Comparison of ENCODE assay signal across 19 mouse cellular contexts in the genomic region with DNA sequence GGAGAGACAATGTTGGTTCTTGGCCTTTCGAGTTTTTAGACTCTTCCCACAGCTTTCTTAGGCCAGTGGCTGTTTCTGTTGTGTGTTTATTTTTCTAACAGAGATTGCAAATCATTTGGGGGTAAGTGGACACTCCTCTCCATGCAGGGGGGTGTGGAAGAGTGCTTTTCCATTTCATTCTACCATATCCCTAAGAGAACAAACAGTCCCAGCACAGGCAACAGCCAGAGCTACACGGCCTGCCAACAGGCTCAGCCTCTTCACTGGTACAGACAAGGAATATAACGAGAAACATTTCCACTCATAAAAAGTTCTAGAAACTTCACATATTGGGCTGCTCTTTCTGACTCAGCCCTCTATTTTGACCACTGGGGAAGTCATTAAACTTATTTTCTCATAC.
DNase-seq lines count a peak whose midpoint lies in the region; TF ChIP-seq lines count a peak whose summit lies in the region.
"Had no signal": no experiment of that assay in that cellular context is flagged by ENCODE, and none has a peak within 500 bp of the region (broad histone marks: within the 10 kb centered on the region; RNA-seq: fewer than 3 reads in every experiment).

No protein-coding gene starts in this region.

- no peaks in the 10 kb centered on the region for H3K27me3 ChIP-seq in heart, adult 2 months (ENCODE audit: control insufficient read depth, insufficient read depth, low read length)
- H3K27me3 ChIP-seq: embryonic facial prominence, embryonic 13.5 days; embryonic facial prominence, embryonic 15.5 days had no signal

- no peak for TF ChIP-seq CTCF in gastrocnemius, adult 2 months (IDR thresholded peaks at IDR 0.05)
- TF ChIP-seq CTCF in heart, adult 2 months (IDR thresholded peaks at IDR 0.05) = no peak

- no peaks in the 10 kb centered on the region for H3K79me2 ChIP-seq in heart, adult 2 months (replicated peaks; ENCODE audit: control insufficient read depth, insufficient read depth, low read length)

- no peaks in the 10 kb centered on the region for H3K36me3 ChIP-seq in heart, adult 2 months (ENCODE audit: control insufficient read depth, insufficient read depth, low read length)
- H3K36me3 ChIP-seq: embryonic facial prominence, embryonic 15.5 days had no signal

- 84% methylated on average over 3 of the region's 3 CpGs for WGBS in heart, adult 2 months

- DNase-seq in gastrocnemius, adult 2 months = peak; percentile 36
- no peak for DNase-seq in gastrocnemius, adult 8-10 months (ENCODE audit: low spot score in 2 of 2)
- peak; percentile 92 for DNase-seq in heart, adult 11 months
- no peak for DNase-seq in heart, adult 2 months
- DNase-seq: adrenal gland, adult 2 months; adrenal gland, postnatal 10 days; adrenal gland, postnatal 25 days; cerebellum, adult 11 months; cerebellum, adult 18-20 months; cerebellum, adult 8-10 months; cerebellum, adult 9-11 months; cerebellum, postnatal 14 days; cerebellum, postnatal 36 days; embryo, embryonic 11 days had no signal

- no peak for TF ChIP-seq POLR2A in heart, adult 2 months (IDR thresholded peaks at IDR 0.05; ENCODE audit: insufficient read depth, low read depth, low read length)

- TF ChIP-seq EP300 in heart, adult 2 months (IDR thresholded peaks at IDR 0.05; ENCODE audit: insufficient read depth, low read depth, low read length) = no peak

- intact Hi-C loops in gastrocnemius, adult 2 months (cut with DNase I) = loop anchor here (5.0 kb wide), 1 partner anchor 41 kb away; no protein-coding TSS in a partner anchor
- intact Hi-C loops in heart, adult 2 months (cut with DNase I) = loop anchor here (5.0 kb wide), 2 partner anchors 41 to 106 kb away; no protein-coding TSS in a partner anchor

- H3K27ac ChIP-seq in gastrocnemius, adult 2 months = peak overlapping the region; percentile 12; the same call in 1 of the 2 replicates
- H3K27ac ChIP-seq in heart, adult 2 months = no peak overlapping the region
- H3K27ac ChIP-seq: embryonic facial prominence, embryonic 13.5 days; embryonic facial prominence, embryonic 15.5 days; forebrain, embryonic 12.5 days had no signal

- H3K4me1 ChIP-seq in heart, adult 2 months (ENCODE audit: control insufficient read depth, insufficient read depth, low read length) = no peaks in the 10 kb centered on the region; the same call in 1 of the 2 replicates

- no peak overlapping the region for H3K4me3 ChIP-seq in gastrocnemius, adult 2 months
- no peak overlapping the region for H3K4me3 ChIP-seq in heart, adult 2 months
- H3K4me3 ChIP-seq: embryonic facial prominence, embryonic 13.5 days; embryonic facial prominence, embryonic 15.5 days; erythroblast, embryonic 14.5 days; forebrain, embryonic 10.5 days; forebrain, embryonic 12.5 days had no signal

- no peak overlapping the region for H3K9ac ChIP-seq in heart, adult 2 months (ENCODE audit: low read depth, low read length)
- H3K9ac ChIP-seq: embryonic facial prominence, embryonic 13.5 days; embryonic facial prominence, embryonic 15.5 days; forebrain, embryonic 12.5 days had no signal

Comparison
In these comparisons a context has a peak if more than half of its experiments do, and no peak if none do; other contexts are left out.
1. DNase-seq: peak in gastrocnemius, adult 2 months (single experiment) and heart, adult 11 months (single experiment); none in gastrocnemius, adult 8-10 months (0 of 2) and heart, adult 2 months (0 of 2).